Mouse (Mus musculus): ENCODE data around the gene Mcoln1. TPM values are rescaled to one million over a fixed set of nuclear protein-coding genes. Genes with fewer than 3 reads are reported as not detected.

The Mcoln1 gene
- polyA plus RNA-seq, 1 experiment from 2014 or later: 55.0 TPM

DNA sequence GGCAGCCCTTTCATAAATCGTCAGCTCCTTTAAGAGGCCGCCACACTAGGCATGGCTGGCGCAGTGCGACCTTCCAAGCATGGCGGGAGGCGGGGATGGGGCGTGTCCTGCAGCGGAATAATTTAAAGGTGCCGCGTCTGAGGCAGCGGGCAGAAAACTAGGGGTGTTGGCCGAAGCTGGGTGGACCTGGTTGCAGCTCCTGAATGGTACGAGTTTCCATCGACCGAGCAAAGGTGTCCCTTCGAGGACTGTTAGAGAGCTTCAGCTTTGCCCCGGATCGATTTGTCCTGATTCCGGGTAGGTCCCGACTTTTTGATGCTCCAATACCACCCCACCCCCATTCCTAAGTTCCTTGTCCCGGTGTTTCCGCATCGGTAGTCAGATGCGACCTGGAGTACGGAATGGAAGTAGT lies 15.0 kb downstream of the Mcoln1 start, which contains the start of gene Pnpla6:
Gene Pnpla6 (plus strand): TSS at position 125 of the 412 bp plus-strand sequence.
- peak within 1 kb of the TSS; percentile 98 for H3K4me2 ChIP-seq (ENCODE audit: low read depth, low read length)
- H3K27me3 ChIP-seq (ENCODE audit: control insufficient read depth, insufficient read depth, low read length): no peaks in the 10 kb centered on the region
- 0 out of 2 replicates have a peak, but pooled peaks cover 6% of the 10 kb centered on the region for H3K36me3 ChIP-seq (ENCODE audit: control insufficient read depth, insufficient read depth)
- peak; percentile 69 for ATAC-seq (replicated peaks; ENCODE audit: extremely low read depth, insufficient read depth, low FRiP score)
- H3K4me3 ChIP-seq (ENCODE audit: low read length): peak within 1 kb of the TSS; percentile 81
- H3K9ac ChIP-seq (ENCODE audit: low read length): peak within 1 kb of the TSS; percentile 71
- peak within 1 kb of the TSS; percentile 52 for H3K27ac ChIP-seq (ENCODE audit: low read length)
- WGBS: under 1% methylated on average over 25 of the region's 25 CpGs
- peaks cover 9% of the 10 kb centered on the region for H3K4me1 ChIP-seq (ENCODE audit: control insufficient read depth, insufficient read depth, low read length)
- no peaks in the 10 kb centered on the region for H3K9me3 ChIP-seq (replicated peaks; ENCODE audit: control insufficient read depth, low read length)

DNA sequence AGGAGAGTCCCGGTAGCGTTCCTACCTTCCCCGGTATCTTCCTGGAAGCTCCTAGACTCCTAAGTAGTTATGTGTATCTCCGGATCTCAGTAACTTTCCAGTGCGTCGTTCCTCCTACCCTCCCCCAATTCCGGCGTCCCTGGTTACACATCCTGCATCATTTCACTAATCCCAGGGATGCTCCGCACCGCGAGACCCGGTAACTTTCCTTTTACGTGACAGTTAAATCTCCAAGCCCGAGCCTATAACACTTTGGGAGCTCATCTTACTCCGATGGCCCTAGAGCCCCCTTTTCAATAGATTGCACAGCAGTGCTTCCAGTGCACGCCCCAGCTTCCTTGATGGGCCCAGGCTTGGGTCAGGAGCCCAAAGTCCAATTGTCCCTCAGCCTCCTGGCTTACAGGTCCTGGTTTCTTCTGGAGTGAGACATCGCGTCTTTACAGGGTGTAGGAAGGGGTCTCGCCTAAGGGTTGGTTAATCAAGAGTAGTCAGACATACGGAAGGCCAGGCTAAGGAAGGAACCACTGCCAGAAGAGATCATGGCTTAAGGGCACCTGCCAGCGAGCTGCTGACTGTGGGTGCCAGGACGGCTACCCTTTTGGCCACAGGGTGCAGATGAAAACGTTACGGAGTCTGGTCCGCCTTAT lies 15.6 kb downstream of the Mcoln1 start:
- peak overlapping the region; percentile 81 for H3K4me3 ChIP-seq (ENCODE audit: low read length)
- WGBS: under 1% methylated on average over 25 of the region's 25 CpGs
- peaks cover 9% of the 10 kb centered on the region for H3K4me1 ChIP-seq (ENCODE audit: control insufficient read depth, insufficient read depth, low read length)
- peak; percentile 28 for ATAC-seq (replicated peaks; ENCODE audit: extremely low read depth, insufficient read depth, low FRiP score)
- H3K36me3 ChIP-seq (ENCODE audit: control insufficient read depth, insufficient read depth): 0 out of 2 replicates have a peak, but pooled peaks cover 3% of the 10 kb centered on the region
- H3K27me3 ChIP-seq (ENCODE audit: control insufficient read depth, insufficient read depth, low read length): no peaks in the 10 kb centered on the region
- H3K9me3 ChIP-seq (replicated peaks; ENCODE audit: control insufficient read depth, low read length): no peaks in the 10 kb centered on the region
- peak overlapping the region; percentile 98 for H3K4me2 ChIP-seq (ENCODE audit: low read depth, low read length)
- H3K27ac ChIP-seq (ENCODE audit: low read length): peak overlapping the region; percentile 52
- H3K9ac ChIP-seq (ENCODE audit: low read length): peak overlapping the region; percentile 71

DNA sequence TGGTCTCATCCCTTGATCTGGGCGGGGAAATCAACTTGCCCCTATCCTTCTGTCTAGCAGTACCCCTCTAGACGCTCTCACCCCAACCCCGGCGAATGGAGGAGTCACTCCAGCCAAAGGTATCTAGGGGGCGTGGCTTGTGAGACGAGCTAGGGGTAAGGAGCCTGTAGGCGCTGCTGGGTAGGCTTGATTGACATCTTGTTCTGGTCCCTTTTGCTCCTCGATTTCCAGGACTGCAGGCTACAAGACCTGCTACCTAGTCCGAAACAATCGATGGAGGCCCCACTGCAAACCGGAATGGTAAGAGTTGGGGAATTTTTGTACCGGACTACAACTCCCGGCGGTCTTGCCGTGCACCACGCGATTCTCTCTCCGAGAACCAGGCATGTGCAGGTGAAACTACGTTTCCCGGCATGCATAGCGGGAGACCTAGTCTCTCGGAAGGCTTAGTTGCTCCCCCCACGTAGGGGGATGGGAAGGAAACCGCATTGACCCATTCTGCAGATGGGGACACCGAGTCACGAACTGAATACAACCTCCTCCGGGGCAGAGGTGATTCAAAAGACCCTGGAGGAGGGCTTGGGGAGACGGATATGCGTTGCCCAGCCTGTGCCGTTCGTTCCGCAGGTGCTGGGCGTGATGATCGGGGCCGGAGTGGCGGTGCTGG lies 16.3 kb downstream of the Mcoln1 start:
- WGBS: 1% methylated on average over 36 of the region's 36 CpGs

GRCm38 (mm10) chr8:3517117-3517495 lies 16.8 kb downstream of the Mcoln1 start:
- peak overlapping the region; percentile 72 for H3K9ac ChIP-seq (ENCODE audit: low read length)
- peak; percentile 2; the same call in 1 of the 2 replicates for ATAC-seq (replicated peaks; ENCODE audit: extremely low read depth, insufficient read depth, low FRiP score)
- H3K4me3 ChIP-seq (ENCODE audit: low read length): peak overlapping the region; percentile 81
- no peaks in the 10 kb centered on the region for H3K9me3 ChIP-seq (replicated peaks; ENCODE audit: control insufficient read depth, low read length)
- H3K27ac ChIP-seq (ENCODE audit: low read length): peak overlapping the region; percentile 51
- H3K27me3 ChIP-seq (ENCODE audit: control insufficient read depth, insufficient read depth, low read length): no peaks in the 10 kb centered on the region
- H3K4me1 ChIP-seq (ENCODE audit: control insufficient read depth, insufficient read depth, low read length): peaks cover 9% of the 10 kb centered on the region
- H3K36me3 ChIP-seq (ENCODE audit: control insufficient read depth, insufficient read depth): no peaks in the 10 kb centered on the region; the same call in 1 of the 2 replicates
- H3K4me2 ChIP-seq (ENCODE audit: low read depth, low read length): peak overlapping the region; percentile 98
- WGBS: 2% methylated on average over 16 of the region's 16 CpGs

More for the DNA sequence above, 16.3 kb downstream of the Mcoln1 start:
- peak; percentile 82 for ATAC-seq (replicated peaks; ENCODE audit: extremely low read depth, insufficient read depth, low FRiP score)
- H3K4me1 ChIP-seq (ENCODE audit: control insufficient read depth, insufficient read depth, low read length): peaks cover 9% of the 10 kb centered on the region
- H3K9me3 ChIP-seq (replicated peaks; ENCODE audit: control insufficient read depth, low read length): no peaks in the 10 kb centered on the region
- H3K4me2 ChIP-seq (ENCODE audit: low read depth, low read length): peak overlapping the region; percentile 98
- H3K27ac ChIP-seq (ENCODE audit: low read length): peak overlapping the region; percentile 52
- no peaks in the 10 kb centered on the region for H3K27me3 ChIP-seq (ENCODE audit: control insufficient read depth, insufficient read depth, low read length)
- H3K4me3 ChIP-seq (ENCODE audit: low read length): peak overlapping the region; percentile 81
- H3K36me3 ChIP-seq (ENCODE audit: control insufficient read depth, insufficient read depth): no peaks in the 10 kb centered on the region; the same call in 1 of the 2 replicates
- peak overlapping the region; percentile 72 for H3K9ac ChIP-seq (ENCODE audit: low read length)

DNA sequence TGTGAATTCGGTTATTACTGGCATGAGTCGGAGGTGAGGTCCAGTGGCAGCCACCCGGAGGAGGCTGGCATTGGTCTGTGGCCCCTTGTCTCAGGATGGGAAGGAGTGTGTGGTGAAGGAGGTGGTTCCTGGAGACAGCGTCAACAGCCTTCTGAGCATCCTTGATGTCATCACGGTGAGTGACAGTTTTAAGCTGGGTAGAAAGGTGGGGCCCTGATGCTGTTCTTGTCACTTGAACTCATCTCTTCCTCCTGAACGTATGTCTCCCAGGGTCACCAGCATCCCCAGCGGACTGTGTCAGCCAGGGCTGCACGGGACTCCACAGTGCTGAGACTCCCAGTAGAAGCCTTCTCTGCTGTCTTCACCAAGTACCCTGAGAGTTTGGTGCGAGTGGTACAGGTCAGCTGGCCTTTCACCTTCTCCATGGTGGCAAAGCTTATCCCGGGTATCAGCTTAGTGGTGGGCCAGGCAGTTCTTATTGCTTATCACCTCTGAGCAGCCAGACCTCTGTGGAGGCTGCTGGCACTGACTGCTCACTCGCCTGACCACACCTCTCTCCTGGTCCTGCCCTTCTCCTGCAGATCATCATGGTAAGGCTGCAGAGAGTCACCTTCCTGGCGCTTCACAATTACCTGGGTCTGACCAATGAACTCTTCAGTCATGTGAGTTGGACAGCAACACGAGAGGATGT lies 21.9 kb downstream of the Mcoln1 start:
- no peak for ATAC-seq (replicated peaks; ENCODE audit: extremely low read depth, insufficient read depth, low FRiP score)
- Histone ChIP-seq H3K4me1 (ENCODE audit: control insufficient read depth, insufficient read depth, low read length) (0 out of 2 replicates have a peak, but pooled peaks cover 2% of the 10 kb centered on the region), H3K4me3 (ENCODE audit: low read length) (no peak overlapping the region), H3K9ac (ENCODE audit: low read length) (no peak overlapping the region), H3K36me3 (ENCODE audit: control insufficient read depth, insufficient read depth) (peaks cover 23% of the 10 kb centered on the region), H3K27ac (ENCODE audit: low read length) (no peak overlapping the region), H3K4me2 (ENCODE audit: low read depth, low read length) (no peak overlapping the region), H3K27me3 (ENCODE audit: control insufficient read depth, insufficient read depth, low read length) (no peaks in the 10 kb centered on the region), H3K9me3 (replicated peaks; ENCODE audit: control insufficient read depth, low read length) (no peaks in the 10 kb centered on the region)
- WGBS: 83% methylated on average over 13 of the region's 13 CpGs

GRCm38 (mm10) chr8:3530816-3531215 lies 30.6 kb downstream of the Mcoln1 start:
- Histone ChIP-seq H3K9me3 (replicated peaks; ENCODE audit: control insufficient read depth, low read length) (no peaks in the 10 kb centered on the region), H3K4me1 (ENCODE audit: control insufficient read depth, insufficient read depth, low read length) (no peaks in the 10 kb centered on the region), H3K27ac (ENCODE audit: low read length) (no peak overlapping the region), H3K36me3 (ENCODE audit: control insufficient read depth, insufficient read depth) (peaks cover 16% of the 10 kb centered on the region), H3K4me3 (ENCODE audit: low read length) (no peak overlapping the region), H3K27me3 (ENCODE audit: control insufficient read depth, insufficient read depth, low read length) (no peaks in the 10 kb centered on the region), H3K9ac (ENCODE audit: low read length) (no peak overlapping the region), H3K4me2 (ENCODE audit: low read depth, low read length) (no peak overlapping the region)
- WGBS: 76% methylated on average over 5 of the region's 5 CpGs
- no peak for ATAC-seq (replicated peaks; ENCODE audit: extremely low read depth, insufficient read depth, low FRiP score)

- Histone ChIP-seq H3K4me1 (ENCODE audit: control insufficient read depth, insufficient read depth, low read length) (no peaks in the 10 kb centered on the region), H3K4me3 (ENCODE audit: low read length) (no peak overlapping the region), H3K4me2 (ENCODE audit: low read depth, low read length) (no peak overlapping the region), H3K9me3 (replicated peaks; ENCODE audit: control insufficient read depth, low read length) (no peaks in the 10 kb centered on the region), H3K27ac (ENCODE audit: low read length) (no peak overlapping the region), H3K9ac (ENCODE audit: low read length) (no peak overlapping the region), H3K36me3 (ENCODE audit: control insufficient read depth, insufficient read depth) (peaks cover 19% of the 10 kb centered on the region), H3K27me3 (ENCODE audit: control insufficient read depth, insufficient read depth, low read length) (no peaks in the 10 kb centered on the region)
- WGBS: 95% methylated on average over 18 of the region's 18 CpGs
- ATAC-seq (replicated peaks; ENCODE audit: extremely low read depth, insufficient read depth, low FRiP score): no peak
Measured at GRCm38 (mm10) chr8:3531936-3532335, 31.7 kb downstream of the Mcoln1 start.

DNA sequence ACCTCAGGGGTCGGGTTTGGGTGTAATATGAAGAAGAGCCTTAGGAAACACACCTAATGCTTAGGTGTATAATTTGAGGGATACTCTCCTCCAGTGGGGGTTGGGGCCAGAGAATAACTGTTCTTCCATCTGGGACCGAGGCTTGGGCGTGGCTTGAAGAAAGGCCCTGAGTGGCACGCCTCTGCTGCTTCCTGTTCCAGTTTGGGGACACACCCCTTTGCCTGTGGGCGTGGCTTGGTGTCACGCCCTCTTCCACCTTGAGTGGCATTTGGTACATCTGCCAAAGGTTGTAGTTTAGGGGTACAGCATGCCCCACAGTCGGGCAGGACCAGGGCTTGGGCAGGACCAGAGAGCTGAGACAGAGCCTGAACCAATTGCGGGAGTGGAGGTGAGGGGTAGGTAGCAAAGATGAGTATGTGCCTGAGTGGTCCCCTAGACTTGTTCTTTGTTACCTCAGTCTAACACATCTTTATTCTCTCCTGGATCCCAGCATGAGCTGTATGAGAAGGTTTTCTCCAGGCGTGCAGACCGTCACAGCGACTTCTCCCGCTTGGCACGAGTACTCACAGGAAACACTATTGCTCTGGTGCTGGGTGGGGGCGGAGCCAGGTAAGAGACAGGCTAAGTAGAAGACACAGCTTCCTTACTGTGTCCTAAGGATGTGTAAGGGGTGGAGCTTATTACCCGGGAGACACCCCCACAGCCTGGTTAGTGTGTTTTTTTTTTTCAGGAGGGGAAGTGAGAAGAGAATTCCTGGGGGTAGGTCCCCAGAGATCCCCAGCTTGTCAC lies 36.0 kb downstream of the Mcoln1 start:
- no peak overlapping the region for H3K4me2 ChIP-seq (ENCODE audit: low read depth, low read length)
- H3K9ac ChIP-seq (ENCODE audit: low read length): no peak overlapping the region
- no peaks in the 10 kb centered on the region for H3K9me3 ChIP-seq (replicated peaks; ENCODE audit: control insufficient read depth, low read length)
- no peaks in the 10 kb centered on the region for H3K4me1 ChIP-seq (ENCODE audit: control insufficient read depth, insufficient read depth, low read length)
- H3K36me3 ChIP-seq (ENCODE audit: control insufficient read depth, insufficient read depth): peaks cover 43% of the 10 kb centered on the region
- no peak for ATAC-seq (replicated peaks; ENCODE audit: extremely low read depth, insufficient read depth, low FRiP score)
- 63% methylated on average over 15 of the region's 15 CpGs for WGBS
- no peak overlapping the region for H3K4me3 ChIP-seq (ENCODE audit: low read length)
- H3K27ac ChIP-seq (ENCODE audit: low read length): no peak overlapping the region
- H3K27me3 ChIP-seq (ENCODE audit: control insufficient read depth, insufficient read depth, low read length): no peaks in the 10 kb centered on the region
